Mouse (Mus musculus): ENCODE results near the gene Pparg. TPM values are rescaled to one million over a fixed set of nuclear protein-coding genes. Genes with fewer than 3 reads are reported as not detected.

The Pparg gene
- total RNA-seq (2023) = 0.53 TPM

GRCm38 (mm10) chr6:115360776-115361605 lies at the start of gene Pparg:
TSS of gene Pparg (plus strand) at chr6:115360951.

Other genes starting within 250 kb of the Pparg start
- gene Syn2, start 226.0 kb upstream of the Pparg start, total RNA-seq (2023) = not detected
- not detected for gene Gm17482, start 133.6 kb upstream of the Pparg start, total RNA-seq (2023)
- gene Timp4, start 108.7 kb upstream of the Pparg start, total RNA-seq (2023) = not detected
- gene Tsen2, start 183.7 kb downstream of the Pparg start, total RNA-seq (2023) = 8.5 TPM
- not detected for gene Mkrn2os, start 231.6 kb downstream of the Pparg start, total RNA-seq (2023)
- gene Mkrn2, start 241.0 kb downstream of the Pparg start, total RNA-seq (2023) = 43.4 TPM